Mouse (Mus musculus) ES-Bruce4 (cell line): ENCODE measurements around the gene Rnf144b. TPM values are rescaled to one million over a fixed set of nuclear protein-coding genes. Genes with fewer than 3 reads are reported as not detected.

Source experiments
- H3K27ac ChIP-seq: 2 replicates; pipeline ENCODE4 v1.5.1; 2012; ENCODE audit warnings: low read length, inconsistent platforms; ENCODE audit not compliant: insufficient read depth
- H3K27me3 ChIP-seq: 2 replicates; pipeline ENCODE4 v1.6.1; 2012; ENCODE audit warnings: mild to moderate bottlenecking, low read length, inconsistent platforms; ENCODE audit not compliant: control insufficient read depth, poor library complexity, insufficient read depth, severe bottlenecking
- H3K36me3 ChIP-seq: 2 replicates; pipeline ENCODE4 v1.6.1; 2012; ENCODE audit warnings: inconsistent platforms, mild to moderate bottlenecking, low read length, moderate library complexity; ENCODE audit not compliant: control insufficient read depth, poor library complexity, insufficient read depth, severe bottlenecking
- H3K4me1 ChIP-seq: one replicate; pipeline ENCODE4 v1.8.1; 2011; ENCODE audit warnings: low read length; ENCODE audit not compliant: control insufficient read depth, insufficient read depth
- H3K4me3 ChIP-seq: 2 replicates; pipeline ENCODE4 v1.5.1; 2011; ENCODE audit warnings: low read depth, mild to moderate bottlenecking, low read length
- H3K9ac ChIP-seq: 2 replicates; pipeline ENCODE4 v1.6.1; 2012; ENCODE audit warnings: low read depth, mild to moderate bottlenecking, inconsistent platforms; ENCODE audit not compliant: poor library complexity, severe bottlenecking
- H3K9me3 ChIP-seq: replicated peaks from 2 replicates; pipeline ENCODE4 v1.6.1; 2012; ENCODE audit warnings: mild to moderate bottlenecking, low read length, inconsistent platforms; ENCODE audit not compliant: control insufficient read depth, poor library complexity, insufficient read depth, severe bottlenecking
- CTCF ChIP-seq: IDR thresholded peaks from one replicate; pipeline ENCODE4 v1.8.1; 2011; ENCODE audit warnings: low read depth, low read length
- EP300 ChIP-seq: IDR thresholded peaks from 2 replicates; pipeline ENCODE4 v1.6.1; 2011; ENCODE audit warnings: low read depth, low read length; ENCODE audit not compliant: insufficient read depth
- POLR2A ChIP-seq: IDR thresholded peaks from one replicate; pipeline ENCODE4 v1.8.1; 2011; ENCODE audit warnings: low read length; ENCODE audit not compliant: insufficient read depth
- polyA plus RNA-seq: library from polyadenylated mRNA; stranded (reverse); fragments of >200 nt; gene quantifications from 2 replicates; pipeline ENCODE4 v1.2.4, GENCODE M21; 2011; ENCODE audit warnings: low read depth; ENCODE audit not compliant: missing spikeins, insufficient read depth, insufficient read length

Rnf144b gene
- polyA plus RNA-seq, 1 experiment, result 1.6 TPM

GRCm38 (mm10) chr13:47272928-47273327 lies 150.5 kb downstream of the Rnf144b start:
- no peak overlapping the region for H3K4me3 ChIP-seq
- no peaks in the 10 kb centered on the region for H3K4me1 ChIP-seq
- no peak overlapping the region for H3K9ac ChIP-seq

GRCm38 (mm10) chr13:47273487-47273886 lies 151.0 kb downstream of the Rnf144b start:
- peak; percentile 72 for TF ChIP-seq EP300
- no peak for TF ChIP-seq CTCF
- H3K9me3 ChIP-seq, result no peaks in the 10 kb centered on the region
- H3K27ac ChIP-seq, result no peak overlapping the region
- H3K27me3 ChIP-seq, result no peaks in the 10 kb centered on the region; the same call in 1 of the 2 replicates
- no peak overlapping the region for H3K9ac ChIP-seq
- H3K36me3 ChIP-seq, result no peaks in the 10 kb centered on the region
- no peaks in the 10 kb centered on the region for H3K4me1 ChIP-seq
- H3K4me3 ChIP-seq, result no peak overlapping the region

More at GRCm38 (mm10) chr13:47272928-47273327, 150.5 kb downstream of the Rnf144b start:
- no peak for TF ChIP-seq EP300
- TF ChIP-seq POLR2A, result no peak
- TF ChIP-seq CTCF, result no peak
- Histone ChIP-seq H3K27me3 (no peaks in the 10 kb centered on the region; the same call in 1 of the 2 replicates), H3K27ac (no peak overlapping the region), H3K36me3 (no peaks in the 10 kb centered on the region), H3K9me3 (no peaks in the 10 kb centered on the region)

GRCm38 (mm10) chr13:47274139-47274538 lies 151.7 kb downstream of the Rnf144b start:
- Histone ChIP-seq H3K36me3 (no peaks in the 10 kb centered on the region), H3K9me3 (no peaks in the 10 kb centered on the region), H3K27ac (no peak overlapping the region), H3K4me3 (no peak overlapping the region), H3K27me3 (no peaks in the 10 kb centered on the region; the same call in 1 of the 2 replicates), H3K9ac (no peak overlapping the region), H3K4me1 (no peaks in the 10 kb centered on the region)
- TF ChIP-seq CTCF (no peak), EP300 (no peak), POLR2A (no peak)

- Histone ChIP-seq H3K9me3 (no peaks in the 10 kb centered on the region), H3K36me3 (no peaks in the 10 kb centered on the region), H3K9ac (no peak overlapping the region), H3K27me3 (no peaks in the 10 kb centered on the region), H3K4me1 (no peaks in the 10 kb centered on the region), H3K4me3 (no peak overlapping the region), H3K27ac (no peak overlapping the region)
- TF ChIP-seq POLR2A, result no peak
- TF ChIP-seq CTCF, result no peak
Measured at GRCm38 (mm10) chr13:47277000-47277823, 154.8 kb downstream of the Rnf144b start.

GRCm38 (mm10) chr13:47277824-47278290 lies 155.4 kb downstream of the Rnf144b start:
- H3K36me3 ChIP-seq, result no peaks in the 10 kb centered on the region
- no peak overlapping the region for H3K27ac ChIP-seq
- H3K9ac ChIP-seq, result no peak overlapping the region
- H3K27me3 ChIP-seq, result no peaks in the 10 kb centered on the region
- no peaks in the 10 kb centered on the region for H3K9me3 ChIP-seq
- no peak overlapping the region for H3K4me3 ChIP-seq
- no peaks in the 10 kb centered on the region for H3K4me1 ChIP-seq
- TF ChIP-seq CTCF (no peak), EP300 (no peak), POLR2A (no peak)

- Histone ChIP-seq H3K9ac (no peak overlapping the region), H3K36me3 (no peaks in the 10 kb centered on the region), H3K9me3 (no peaks in the 10 kb centered on the region), H3K27me3 (no peaks in the 10 kb centered on the region), H3K27ac (no peak overlapping the region), H3K4me3 (no peak overlapping the region), H3K4me1 (no peaks in the 10 kb centered on the region)
- TF ChIP-seq EP300 (no peak), POLR2A (no peak), CTCF (no peak)
Measured at GRCm38 (mm10) chr13:47282221-47282620, 159.8 kb downstream of the Rnf144b start.
